Mouse (Mus musculus) liver, embryonic 16.5 days (tissue): ENCODE measurements around the gene Hmgb1. TPM values are rescaled to one million over a fixed set of nuclear protein-coding genes. Genes with fewer than 3 reads are reported as not detected.

ENCODE experiments used
- ATAC-seq: fragments of 200-750 bp; cut with Nextera tagmentation; 2 replicates; pipeline ENCODE4 v1.8.0; 2017; ENCODE audit warnings: low read depth, mild to moderate bottlenecking, moderate number of reproducible peaks, moderate library complexity
- H3K27ac ChIP-seq: fragments of 300-500 bp; sonication (generic); 2 replicates; pipeline ENCODE4 v1.5.1; 2014; ENCODE audit warnings: mild to moderate bottlenecking, low read length
- H3K27me3 ChIP-seq: fragments of 300-500 bp; sonication (generic); 2 replicates; pipeline ENCODE4 v1.6.1; 2014; ENCODE audit warnings: low read depth, low read length, mixed read lengths; ENCODE audit not compliant: control insufficient read depth, insufficient read depth
- H3K36me3 ChIP-seq: fragments of 300-500 bp; sonication (generic); 2 replicates; pipeline ENCODE4 v1.6.1; 2014; ENCODE audit warnings: mild to moderate bottlenecking; ENCODE audit not compliant: control insufficient read depth, insufficient read depth
- H3K4me1 ChIP-seq: fragments of 300-500 bp; sonication (generic); 2 replicates; pipeline ENCODE4 v1.6.1; 2014; ENCODE audit warnings: low read depth, low read length, mixed read lengths; ENCODE audit not compliant: control insufficient read depth
- H3K4me2 ChIP-seq: fragments of 300-500 bp; sonication (generic); 2 replicates; pipeline ENCODE4 v1.6.1; 2014; ENCODE audit warnings: low read depth, low read length, mixed read lengths
- H3K4me3 ChIP-seq: fragments of 300-500 bp; sonication (generic); 2 replicates; pipeline ENCODE4 v1.5.1; 2014; ENCODE audit warnings: low read depth, mild to moderate bottlenecking, low read length
- H3K9ac ChIP-seq: fragments of 300-500 bp; sonication (generic); 2 replicates; pipeline ENCODE4 v1.6.1; 2014; ENCODE audit warnings: low read depth, low read length
- H3K9me3 ChIP-seq: fragments of 300-500 bp; sonication (generic); replicated peaks from 2 replicates; pipeline ENCODE4 v1.6.1; 2016; ENCODE audit warnings: low read length; ENCODE audit not compliant: control insufficient read depth
- WGBS: fragments of 180-500 bp; shearing (Covaris S2); extraction: QIAGEN DNeasy Blood & Tissue Kit; methylation state at CpG from one replicate; pipeline ENCODE4 v1.1.7; 2014; ENCODE audit not compliant: insufficient replicate concordance; 5-methylcytosine and 5-hydroxymethylcytosine counted together
- polyA plus RNA-seq: library from polyadenylated mRNA; unstranded; fragments of >200 nt; fragmentation: Nextera tagmentation; extraction: Ambion mirVana; gene quantifications from 2 replicates; pipeline ENCODE4 v1.2.1, GENCODE M21; 2015

Hmgb1 gene
- polyA plus RNA-seq, 1 experiment from 2014 or later = 379 TPM

GRCm38 (mm10) chr5:149053352-149054168, 130.7 kb downstream of the Hmgb1 start:
- H3K9ac ChIP-seq = peak overlapping the region; percentile 90
- 4% methylated on average over 22 of the region's 34 CpGs for WGBS

GRCm38 (mm10) chr5:149052421-149053338, 131.6 kb downstream of the Hmgb1 start:
- H3K9me3 ChIP-seq = no peaks in the 10 kb centered on the region
- H3K4me2 ChIP-seq = peak overlapping the region; percentile 85
- peak overlapping the region; percentile 89 for H3K4me3 ChIP-seq
- peak overlapping the region; percentile 93 for H3K27ac ChIP-seq
- peaks cover 14% of the 10 kb centered on the region for H3K36me3 ChIP-seq
- under 1% methylated on average over 106 of the region's 110 CpGs for WGBS
- peak; percentile 95 for ATAC-seq
- peak overlapping the region; percentile 96 for H3K9ac ChIP-seq
- no peaks in the 10 kb centered on the region for H3K27me3 ChIP-seq
- peaks cover 17% of the 10 kb centered on the region for H3K4me1 ChIP-seq

More at GRCm38 (mm10) chr5:149053352-149054168, 130.7 kb downstream of the Hmgb1 start:
- H3K4me1 ChIP-seq = peaks cover 17% of the 10 kb centered on the region
- H3K9me3 ChIP-seq = no peaks in the 10 kb centered on the region
- no peaks in the 10 kb centered on the region for H3K27me3 ChIP-seq
- peak overlapping the region; percentile 85 for H3K4me2 ChIP-seq
- peak overlapping the region; percentile 89 for H3K4me3 ChIP-seq
- H3K27ac ChIP-seq = peak overlapping the region; percentile 89
- H3K36me3 ChIP-seq = peaks cover 14% of the 10 kb centered on the region
- peak; percentile 44; the same call in 1 of the 2 replicates for ATAC-seq

- Histone ChIP-seq H3K9ac (peak overlapping the region; percentile 96), H3K9me3 (no peaks in the 10 kb centered on the region), H3K4me1 (peaks cover 17% of the 10 kb centered on the region), H3K27me3 (no peaks in the 10 kb centered on the region), H3K27ac (peak overlapping the region; percentile 93), H3K36me3 (peaks cover 16% of the 10 kb centered on the region), H3K4me2 (peak overlapping the region; percentile 85), H3K4me3 (peak overlapping the region; percentile 89)
- WGBS = under 1% methylated on average over 76 of the region's 120 CpGs
- peak; percentile 22 for ATAC-seq
These were observed 132.5 kb downstream of the Hmgb1 start for GRCm38 (mm10) chr5:149051571-149052420.

GRCm38 (mm10) chr5:149051194-149051570, 133.1 kb downstream of the Hmgb1 start:
- 1% methylated on average over 27 of the region's 27 CpGs for WGBS
- Histone ChIP-seq H3K36me3 (peaks cover 22% of the 10 kb centered on the region), H3K4me2 (peak overlapping the region; percentile 85), H3K9ac (peak overlapping the region; percentile 96), H3K27ac (peak overlapping the region; percentile 93), H3K4me1 (peaks cover 17% of the 10 kb centered on the region), H3K9me3 (no peaks in the 10 kb centered on the region), H3K4me3 (peak overlapping the region; percentile 89), H3K27me3 (no peaks in the 10 kb centered on the region)
- ATAC-seq = no peak

- Histone ChIP-seq H3K27me3 (no peaks in the 10 kb centered on the region), H3K4me2 (peak overlapping the region; percentile 85), H3K9ac (peak overlapping the region; percentile 96), H3K36me3 (peaks cover 27% of the 10 kb centered on the region), H3K4me3 (peak overlapping the region; percentile 89), H3K4me1 (peaks cover 17% of the 10 kb centered on the region), H3K27ac (peak overlapping the region; percentile 93), H3K9me3 (no peaks in the 10 kb centered on the region)
- 22% methylated on average over 10 of the region's 10 CpGs for WGBS
- ATAC-seq = no peak
These were observed 133.6 kb downstream of the Hmgb1 start for GRCm38 (mm10) chr5:149050588-149051160.

GRCm38 (mm10) chr5:149049435-149049834, 134.9 kb downstream of the Hmgb1 start:
- no peak for ATAC-seq
- Histone ChIP-seq H3K4me1 (peaks cover 17% of the 10 kb centered on the region), H3K4me2 (no peak overlapping the region), H3K36me3 (peaks cover 31% of the 10 kb centered on the region), H3K27ac (no peak overlapping the region), H3K4me3 (no peak overlapping the region), H3K27me3 (no peaks in the 10 kb centered on the region), H3K9me3 (no peaks in the 10 kb centered on the region), H3K9ac (no peak overlapping the region)
- 57% methylated on average over 3 of the region's 3 CpGs for WGBS

GRCm38 (mm10) chr5:149048961-149049360, 135.3 kb downstream of the Hmgb1 start:
- WGBS = 84% methylated on average over 1 of the region's 1 CpGs
- Histone ChIP-seq H3K4me3 (no peak overlapping the region), H3K36me3 (peaks cover 31% of the 10 kb centered on the region), H3K4me1 (peaks cover 16% of the 10 kb centered on the region), H3K9ac (no peak overlapping the region), H3K27ac (no peak overlapping the region), H3K9me3 (no peaks in the 10 kb centered on the region), H3K4me2 (no peak overlapping the region), H3K27me3 (no peaks in the 10 kb centered on the region)
- ATAC-seq = no peak

GRCm38 (mm10) chr5:149046650-149047049, 137.6 kb downstream of the Hmgb1 start:
- Histone ChIP-seq H3K9me3 (no peaks in the 10 kb centered on the region), H3K27me3 (no peaks in the 10 kb centered on the region), H3K4me2 (no peak overlapping the region), H3K4me1 (peaks cover 9% of the 10 kb centered on the region), H3K27ac (no peak overlapping the region), H3K9ac (no peak overlapping the region), H3K36me3 (peaks cover 31% of the 10 kb centered on the region), H3K4me3 (no peak overlapping the region)
- 88% methylated on average over 9 of the region's 9 CpGs for WGBS
- ATAC-seq = no peak
